Mouse (Mus musculus) stomach, postnatal 0 days (tissue): ENCODE measurements around the gene Tenm4.

Experiments used
- CTCF ChIP-seq: IDR thresholded peaks from 2 replicates; pipeline ENCODE4 v1.5.1; 2016; ENCODE audit warnings: antibody characterized with exemption, low read depth, mild to moderate bottlenecking, moderate library complexity
- EP300 ChIP-seq: optimal IDR thresholded peaks from 2 replicates; pipeline ENCODE3; 2016; ENCODE audit warnings: antibody characterized with exemption

GRCm38 (mm10) chr7:96839586-96839985 lies 668.5 kb downstream of the Tenm4 start:
- TF ChIP-seq CTCF (no peak), EP300 (no peak)
